Mouse (Mus musculus) erythroblast, embryonic 14.5 days (primary cell): Measurements from ENCODE around the gene Snx5.

ENCODE experiments used
- GATA1 ChIP-seq: IDR thresholded peaks from 2 replicates; pipeline ENCODE4 v1.6.1; 2012; ENCODE audit warnings: low read length, inconsistent platforms, mixed read lengths
- TAL1 ChIP-seq: IDR thresholded peaks from 3 replicates; pipeline ENCODE4 v1.6.1; 2012; ENCODE audit warnings: low read length, inconsistent platforms, mixed read lengths

GRCm38 (mm10) chr2:144272088-144272487 lies 1.4 kb upstream of the Snx5 start:
- TF ChIP-seq TAL1 = no peak
- TF ChIP-seq GATA1 = no peak
